Mouse (Mus musculus) MEL (cell line): ENCODE measurements at regions not wholly inside any gene's neighbourhood (a gene's known extent, or its start where the extent isn't known, plus 50 kb on each side); places are given as distances from the start of the nearest gene placed in this dataset.

Experiments
- GATA1 ChIP-seq: IDR thresholded peaks from 2 replicates; pipeline ENCODE4 v1.6.1; 2011; ENCODE audit warnings: low read depth, low read length, improper control_type of control experiment
- MAX ChIP-seq: IDR thresholded peaks from 2 replicates; pipeline ENCODE4 v1.6.1; 2011; ENCODE audit warnings: low read length, improper control_type of control experiment
- POLR2A ChIP-seq, 2 experiments: IDR thresholded peaks; 2 replicates each; pipeline ENCODE4 v1.6.1; 2011 to 2012; ENCODE audit warnings: low read length in 2 of 2, mild to moderate bottlenecking in 2 of 2, control low read depth in 1 of 2, improper control_type of control experiment in 1 of 2, low read depth in 1 of 2, moderate library complexity in 1 of 2; ENCODE audit not compliant: control insufficient read depth in 1 of 2, insufficient read depth in 1 of 2, poor library complexity in 1 of 2
- TAL1 ChIP-seq: IDR thresholded peaks from 2 replicates; pipeline ENCODE4 v1.6.1; 2012; ENCODE audit warnings: mild to moderate bottlenecking, inconsistent platforms, low read length, moderate library complexity, mixed read lengths

GRCm38 (mm10) chr9:118240711-118241110, 90.7 kb upstream of the Cmc1 start:
- TF ChIP-seq MAX, result no peak
- no peak for TF ChIP-seq TAL1
- TF ChIP-seq POLR2A (IDR thresholded peaks at IDR 0.05; ENCODE audit: control insufficient read depth in 1 of 2, insufficient read depth in 1 of 2, low read depth in 1 of 2, low read length in 2 of 2, poor library complexity in 1 of 2), result no peak
- TF ChIP-seq GATA1, result no peak
